In genomic region chr7:132758875-132759274, GRCm38 (mm10) we compare ENCODE assay signal across 20 mouse cellular contexts. TPM values are rescaled to one million over a fixed set of nuclear protein-coding genes. Genes with fewer than 3 reads are reported as not detected.
DNase-seq lines count a peak whose midpoint lies in the region; ATAC-seq and TF ChIP-seq lines count a peak whose summit lies in the region.
"Had no signal": no experiment of that assay in that cellular context is flagged by ENCODE, and none has a peak within 500 bp of the region (broad histone marks: within the 10 kb centered on the region; RNA-seq: fewer than 3 reads in every experiment).

No protein-coding gene starts in this region.

- no peak overlapping the region for H3K4me2 ChIP-seq in forebrain, embryonic 13.5 days
- H3K4me2 ChIP-seq in forebrain, embryonic 11.5 days (ENCODE audit: low read depth, low read length, severe bottlenecking), result no peak overlapping the region
- no peak overlapping the region for H3K4me2 ChIP-seq in intestine, postnatal 0 days (replicated peaks; ENCODE audit: low read depth)
- no peak overlapping the region for H3K4me2 ChIP-seq in intestine, embryonic 15.5 days (replicated peaks)
- H3K4me2 ChIP-seq: embryonic facial prominence, embryonic 12.5 days; limb, embryonic 12.5 days; liver, embryonic 12.5 days; lung, embryonic 14.5 days had no signal

- peak; percentile 43; the same call in 1 of the 2 replicates for ATAC-seq in forebrain, embryonic 13.5 days
- no peak for ATAC-seq in forebrain, embryonic 11.5 days (replicated peaks; ENCODE audit: low FRiP score)
- ATAC-seq in intestine, postnatal 0 days, result no peak
- no peak for ATAC-seq in intestine, embryonic 15.5 days
- ATAC-seq: liver, embryonic 12.5 days had no signal

- no peak for TF ChIP-seq POLR2A in heart, adult 2 months (IDR thresholded peaks at IDR 0.05; ENCODE audit: insufficient read depth, low read depth, low read length)

- DNase-seq in forebrain, embryonic 11.5 days (ENCODE audit: low spot score), result no peak
- DNase-seq in cerebellum, adult 9-11 months, result peak; percentile 75
- peak; percentile 23 for DNase-seq in retina, embryonic 14.5 days (ENCODE audit: low spot score)
- DNase-seq in heart, adult 2 months, result no peak
- DNase-seq: adrenal gland, postnatal 36 days; B cell, adult 2 months; gastrocnemius, postnatal 10 days; heart, postnatal 36 days; kidney, adult 11 months; lung, embryonic 14.5 days; lung, postnatal 36 days; right cerebral cortex, adult 18-20 months had no signal

- TF ChIP-seq EP300 in heart, adult 2 months (IDR thresholded peaks at IDR 0.05; ENCODE audit: insufficient read depth, low read depth, low read length), result no peak

- H3K36me3 ChIP-seq in forebrain, embryonic 13.5 days (ENCODE audit: poor library complexity, severe bottlenecking), result peaks cover 60% of the 10 kb centered on the region
- H3K36me3 ChIP-seq in forebrain, embryonic 11.5 days (ENCODE audit: control insufficient read depth, insufficient read depth, low read length), result no peaks in the 10 kb centered on the region
- H3K36me3 ChIP-seq in intestine, postnatal 0 days (ENCODE audit: control insufficient read depth, insufficient read depth), result peaks cover 39% of the 10 kb centered on the region
- no peaks in the 10 kb centered on the region for H3K36me3 ChIP-seq in intestine, embryonic 15.5 days
- H3K36me3 ChIP-seq in heart, adult 2 months (ENCODE audit: control insufficient read depth, insufficient read depth, low read length), result peaks cover 5% of the 10 kb centered on the region; the same call in 1 of the 2 replicates

- H3K27ac ChIP-seq in forebrain, embryonic 13.5 days, result peak overlapping the region; percentile 3
- H3K27ac ChIP-seq in forebrain, embryonic 11.5 days (ENCODE audit: low read depth, low read length), result no peak overlapping the region
- peak overlapping the region; percentile 46; the same call in 1 of the 2 replicates for H3K27ac ChIP-seq in intestine, postnatal 0 days (ENCODE audit: low read depth, low read length)
- H3K27ac ChIP-seq in intestine, embryonic 15.5 days, result no peak overlapping the region
- no peak overlapping the region for H3K27ac ChIP-seq in heart, adult 2 months
- H3K27ac ChIP-seq: embryonic facial prominence, embryonic 12.5 days; kidney, postnatal 0 days; limb, embryonic 12.5 days; liver, embryonic 12.5 days had no signal

- H3K9ac ChIP-seq in forebrain, embryonic 13.5 days, result no peak overlapping the region
- no peak overlapping the region for H3K9ac ChIP-seq in forebrain, embryonic 11.5 days (ENCODE audit: low read length)
- no peak overlapping the region for H3K9ac ChIP-seq in intestine, postnatal 0 days (ENCODE audit: low read depth, low read length)
- H3K9ac ChIP-seq in intestine, embryonic 15.5 days, result no peak overlapping the region
- no peak overlapping the region for H3K9ac ChIP-seq in heart, adult 2 months (ENCODE audit: low read depth, low read length)
- H3K9ac ChIP-seq: embryonic facial prominence, embryonic 12.5 days; limb, embryonic 12.5 days; liver, embryonic 12.5 days; lung, embryonic 14.5 days had no signal

- intact Hi-C loops in heart, adult 2 months (cut with DNase I), result no loop called here

- peaks cover 4% of the 10 kb centered on the region; the same call in 1 of the 2 replicates for H3K79me2 ChIP-seq in heart, adult 2 months (replicated peaks; ENCODE audit: control insufficient read depth, insufficient read depth, low read length)

- no peak for TF ChIP-seq CTCF in intestine, postnatal 0 days (IDR thresholded peaks at IDR 0.05; ENCODE audit: low read depth)
- no peak for TF ChIP-seq CTCF in heart, adult 2 months (IDR thresholded peaks at IDR 0.05)

- no peak overlapping the region for H3K4me3 ChIP-seq in forebrain, embryonic 13.5 days
- H3K4me3 ChIP-seq in forebrain, embryonic 11.5 days (ENCODE audit: low read depth, low read length), result no peak overlapping the region
- H3K4me3 ChIP-seq in intestine, postnatal 0 days (ENCODE audit: low read depth, low read length), result no peak overlapping the region
- H3K4me3 ChIP-seq in intestine, embryonic 15.5 days (replicated peaks), result no peak overlapping the region
- H3K4me3 ChIP-seq in heart, adult 2 months, result no peak overlapping the region
- H3K4me3 ChIP-seq: embryonic facial prominence, embryonic 12.5 days; erythroblast, embryonic 14.5 days; limb, embryonic 12.5 days; liver, embryonic 12.5 days had no signal

- no peaks in the 10 kb centered on the region for H3K27me3 ChIP-seq in forebrain, embryonic 13.5 days
- no peaks in the 10 kb centered on the region for H3K27me3 ChIP-seq in forebrain, embryonic 11.5 days (ENCODE audit: control insufficient read depth, insufficient read depth, low read length)
- H3K27me3 ChIP-seq in intestine, postnatal 0 days (replicated peaks; ENCODE audit: control insufficient read depth, insufficient read depth, low read length), result no peaks in the 10 kb centered on the region
- no peaks in the 10 kb centered on the region for H3K27me3 ChIP-seq in intestine, embryonic 15.5 days (replicated peaks)
- no peaks in the 10 kb centered on the region for H3K27me3 ChIP-seq in heart, adult 2 months (ENCODE audit: control insufficient read depth, insufficient read depth, low read length)
- H3K27me3 ChIP-seq: embryonic facial prominence, embryonic 12.5 days; limb, embryonic 12.5 days; liver, embryonic 12.5 days had no signal

- peaks cover 39% of the 10 kb centered on the region for H3K4me1 ChIP-seq in forebrain, embryonic 13.5 days
- H3K4me1 ChIP-seq in forebrain, embryonic 11.5 days (replicated peaks; ENCODE audit: control insufficient read depth, insufficient read depth, low read length), result no peaks in the 10 kb centered on the region
- H3K4me1 ChIP-seq in intestine, postnatal 0 days (replicated peaks; ENCODE audit: control insufficient read depth, insufficient read depth, low read length), result peaks cover 37% of the 10 kb centered on the region
- H3K4me1 ChIP-seq in intestine, embryonic 15.5 days (replicated peaks), result peaks cover 32% of the 10 kb centered on the region
- peaks cover 20% of the 10 kb centered on the region for H3K4me1 ChIP-seq in heart, adult 2 months (ENCODE audit: control insufficient read depth, insufficient read depth, low read length)

- 60% methylated on average over 5 of the region's 5 CpGs for WGBS in forebrain, embryonic 13.5 days
- 66% methylated on average over 5 of the region's 5 CpGs for WGBS in forebrain, embryonic 11.5 days
- 67% methylated on average over 5 of the region's 5 CpGs for WGBS in intestine, postnatal 0 days
- WGBS in intestine, embryonic 15.5 days, result 60% methylated on average over 5 of the region's 5 CpGs
- 82% methylated on average over 5 of the region's 5 CpGs for whole genome bisulfite sequencing in heart, adult 2 months

- no peaks in the 10 kb centered on the region for H3K9me3 ChIP-seq in forebrain, embryonic 13.5 days (replicated peaks)
- H3K9me3 ChIP-seq in forebrain, embryonic 11.5 days (ENCODE audit: control insufficient read depth, low read length), result no peaks in the 10 kb centered on the region
- no peaks in the 10 kb centered on the region for H3K9me3 ChIP-seq in intestine, postnatal 0 days (ENCODE audit: control insufficient read depth)
- no peaks in the 10 kb centered on the region for H3K9me3 ChIP-seq in intestine, embryonic 15.5 days
- H3K9me3 ChIP-seq: embryonic facial prominence, embryonic 12.5 days; limb, embryonic 12.5 days; liver, embryonic 12.5 days had no signal

RNA-seq across cellular contexts. Expression of gene Fam53b, which starts 54.8 kb away (rescaled TPM):
- polyA plus RNA-seq in forebrain, embryonic 13.5 days (2015; fragmentation: Nextera tagmentation; extraction: Ambion mirVana), result 31.1 and 33.9 TPM in 2 replicates
- polyA plus RNA-seq in forebrain, embryonic 11.5 days (2014; fragmentation: Nextera tagmentation; extraction: Ambion mirVana), result 44.3 and 45.5 TPM in 2 replicates
- polyA plus RNA-seq in intestine, postnatal 0 days (2015; fragmentation: Nextera tagmentation; extraction: Ambion mirVana), result 13.5 and 17.3 TPM in 2 replicates
- polyA plus RNA-seq in intestine, embryonic 15.5 days (2015; fragmentation: Nextera tagmentation; extraction: Ambion mirVana), result 17.9 and 19.1 TPM in 2 replicates
- total RNA-seq in heart, adult 2 months (2021), result 10 to 100 TPM; 22.0 to 26.9 TPM
- 22.5 and 25.7 TPM in 2 replicates for polyA plus RNA-seq in heart, adult 2 months (2012; rRNA removed)

Comparison
In these comparisons a context has a peak if more than half of its experiments do, and no peak if none do; other contexts are left out.
1. H3K27ac ChIP-seq: peak in forebrain, embryonic 13.5 days (single experiment) and intestine, postnatal 0 days (single experiment); none in forebrain, embryonic 11.5 days (single experiment), intestine, embryonic 15.5 days (single experiment) and heart, adult 2 months (single experiment).
2. DNase-seq: peak in cerebellum, adult 9-11 months (single experiment) and retina, embryonic 14.5 days (single experiment); none in forebrain, embryonic 11.5 days (single experiment) and heart, adult 2 months (0 of 2).